Mouse (Mus musculus): ENCODE measurements around the gene Exoc4. TPM values are rescaled to one million over a fixed set of nuclear protein-coding genes. Genes with fewer than 3 reads are reported as not detected.

Gene Exoc4
- polyA plus RNA-seq, 2 experiments, result 16.8 to 24.2 TPM

DNA sequence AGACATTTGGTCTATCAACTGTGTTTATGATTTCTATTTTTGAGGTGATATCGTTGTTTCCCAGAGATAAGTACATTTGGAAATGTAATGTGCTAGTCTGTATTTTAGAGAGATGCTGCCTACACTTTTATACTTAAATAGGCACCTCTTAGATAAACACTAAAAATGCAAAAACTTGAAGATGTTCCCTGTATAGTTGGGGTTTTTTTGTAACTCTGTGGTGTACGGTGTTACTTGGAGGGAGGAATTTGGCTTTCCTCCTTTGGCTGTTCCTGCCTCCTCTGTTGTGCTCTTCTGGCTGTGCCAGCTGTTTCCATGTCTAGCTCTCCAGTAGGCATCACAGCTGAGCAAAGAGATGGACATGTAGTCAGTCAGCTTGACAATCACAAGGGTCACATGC, 638.1 kb downstream of the Exoc4 start:
- Histone ChIP-seq H3K27me3 (ENCODE audit: control insufficient read depth, insufficient read depth, low read length) (no peaks in the 10 kb centered on the region), H3K27ac (replicated peaks; ENCODE audit: low read depth, low read length) (no peak overlapping the region), H3K4me1 (ENCODE audit: control insufficient read depth, insufficient read depth, low read length) (peaks cover 4% of the 10 kb centered on the region; the same call in 1 of the 2 replicates), H3K9ac (ENCODE audit: low read depth, low read length, severe bottlenecking) (no peak overlapping the region), H3K4me2 (replicated peaks; ENCODE audit: low read depth, low read length, severe bottlenecking) (no peak overlapping the region), H3K4me3 (replicated peaks; ENCODE audit: low read length) (no peak overlapping the region), H3K9me3 (ENCODE audit: control insufficient read depth, low read length) (no peaks in the 10 kb centered on the region), H3K36me3 (ENCODE audit: control insufficient read depth, insufficient read depth, low read length) (no peaks in the 10 kb centered on the region)
- 89% methylated on average over 2 of the region's 2 CpGs for WGBS
- DNase-seq (ENCODE audit: low spot score) (no peak), ATAC-seq (ENCODE audit: low FRiP score, low read depth) (no peak)
- no peak for TF ChIP-seq POLR2A (IDR thresholded peaks at IDR 0.05; ENCODE audit: borderline replicate concordance, extremely low read depth, insufficient read depth, insufficient read length)

GRCm38 (mm10) chr6:33890926-33891325, 642.0 kb downstream of the Exoc4 start:
- ATAC-seq (ENCODE audit: low FRiP score, low read depth) (no peak), DNase-seq (ENCODE audit: low spot score) (no peak)
- Histone ChIP-seq H3K4me3 (replicated peaks; ENCODE audit: low read length) (no peak overlapping the region), H3K4me1 (ENCODE audit: control insufficient read depth, insufficient read depth, low read length) (no peaks in the 10 kb centered on the region), H3K27me3 (ENCODE audit: control insufficient read depth, insufficient read depth, low read length) (no peaks in the 10 kb centered on the region), H3K36me3 (ENCODE audit: control insufficient read depth, insufficient read depth, low read length) (no peaks in the 10 kb centered on the region), H3K4me2 (replicated peaks; ENCODE audit: low read depth, low read length, severe bottlenecking) (no peak overlapping the region), H3K27ac (replicated peaks; ENCODE audit: low read depth, low read length) (no peak overlapping the region), H3K9me3 (ENCODE audit: control insufficient read depth, low read length) (no peaks in the 10 kb centered on the region), H3K9ac (ENCODE audit: low read depth, low read length, severe bottlenecking) (no peak overlapping the region)
- no peak for TF ChIP-seq POLR2A (IDR thresholded peaks at IDR 0.05; ENCODE audit: borderline replicate concordance, extremely low read depth, insufficient read depth, insufficient read length)
- 62% methylated on average over 1 of the region's 1 CpGs for WGBS

- 47% methylated on average over 2 of the region's 2 CpGs for WGBS
- no peak overlapping the region for H3K9ac ChIP-seq (ENCODE audit: low read depth, low read length, severe bottlenecking)
- DNase-seq (ENCODE audit: low spot score), result no peak
Observed at GRCm38 (mm10) chr6:33892142-33892541, 643.3 kb downstream of the Exoc4 start.

GRCm38 (mm10) chr6:33899973-33900372, 651.1 kb downstream of the Exoc4 start:
- H3K27ac ChIP-seq (replicated peaks; ENCODE audit: low read depth, low read length), result no peak overlapping the region
- no peaks in the 10 kb centered on the region for H3K4me1 ChIP-seq (ENCODE audit: control insufficient read depth, insufficient read depth, low read length)
- no peaks in the 10 kb centered on the region for H3K27me3 ChIP-seq (ENCODE audit: control insufficient read depth, insufficient read depth, low read length)
- DNase-seq (ENCODE audit: low spot score) (no peak), ATAC-seq (ENCODE audit: low FRiP score, low read depth) (no peak)
- TF ChIP-seq POLR2A (IDR thresholded peaks at IDR 0.05; ENCODE audit: borderline replicate concordance, extremely low read depth, insufficient read depth, insufficient read length), result no peak
- 83% methylated on average over 5 of the region's 5 CpGs for WGBS
- no peak overlapping the region for H3K9ac ChIP-seq (ENCODE audit: low read depth, low read length, severe bottlenecking)
- H3K4me2 ChIP-seq (replicated peaks; ENCODE audit: low read depth, low read length, severe bottlenecking), result no peak overlapping the region
- no peak overlapping the region for H3K4me3 ChIP-seq (replicated peaks; ENCODE audit: low read length)
- no peaks in the 10 kb centered on the region for H3K36me3 ChIP-seq (ENCODE audit: control insufficient read depth, insufficient read depth, low read length)
- no peaks in the 10 kb centered on the region for H3K9me3 ChIP-seq (ENCODE audit: control insufficient read depth, low read length)

More at GRCm38 (mm10) chr6:33892142-33892541, 643.3 kb downstream of the Exoc4 start:
- no peak overlapping the region for H3K4me3 ChIP-seq (replicated peaks; ENCODE audit: low read length)
- no peaks in the 10 kb centered on the region for H3K36me3 ChIP-seq (ENCODE audit: control insufficient read depth, insufficient read depth, low read length)
- H3K9me3 ChIP-seq (ENCODE audit: control insufficient read depth, low read length), result no peaks in the 10 kb centered on the region
- no peak for TF ChIP-seq POLR2A (IDR thresholded peaks at IDR 0.05; ENCODE audit: borderline replicate concordance, extremely low read depth, insufficient read depth, insufficient read length)
- no peak for ATAC-seq (ENCODE audit: low FRiP score, low read depth)
- H3K27ac ChIP-seq (replicated peaks; ENCODE audit: low read depth, low read length), result no peak overlapping the region
- no peaks in the 10 kb centered on the region for H3K4me1 ChIP-seq (ENCODE audit: control insufficient read depth, insufficient read depth, low read length)
- H3K4me2 ChIP-seq (replicated peaks; ENCODE audit: low read depth, low read length, severe bottlenecking), result no peak overlapping the region
- H3K27me3 ChIP-seq (ENCODE audit: control insufficient read depth, insufficient read depth, low read length), result no peaks in the 10 kb centered on the region

- Histone ChIP-seq H3K4me1 (ENCODE audit: control insufficient read depth, insufficient read depth, low read length) (no peaks in the 10 kb centered on the region), H3K9me3 (ENCODE audit: control insufficient read depth, low read length) (no peaks in the 10 kb centered on the region), H3K36me3 (ENCODE audit: control insufficient read depth, insufficient read depth, low read length) (no peaks in the 10 kb centered on the region), H3K27me3 (ENCODE audit: control insufficient read depth, insufficient read depth, low read length) (no peaks in the 10 kb centered on the region), H3K27ac (replicated peaks; ENCODE audit: low read depth, low read length) (no peak overlapping the region), H3K4me3 (replicated peaks; ENCODE audit: low read length) (no peak overlapping the region), H3K9ac (ENCODE audit: low read depth, low read length, severe bottlenecking) (no peak overlapping the region), H3K4me2 (replicated peaks; ENCODE audit: low read depth, low read length, severe bottlenecking) (no peak overlapping the region)
- TF ChIP-seq POLR2A (IDR thresholded peaks at IDR 0.05; ENCODE audit: borderline replicate concordance, extremely low read depth, insufficient read depth, insufficient read length), result no peak
- WGBS, result 79% methylated on average over 4 of the region's 4 CpGs
- no peak for ATAC-seq (ENCODE audit: low FRiP score, low read depth)
- DNase-seq (ENCODE audit: low spot score), result no peak
Observed at GRCm38 (mm10) chr6:33900615-33901014, 651.7 kb downstream of the Exoc4 start.

DNA sequence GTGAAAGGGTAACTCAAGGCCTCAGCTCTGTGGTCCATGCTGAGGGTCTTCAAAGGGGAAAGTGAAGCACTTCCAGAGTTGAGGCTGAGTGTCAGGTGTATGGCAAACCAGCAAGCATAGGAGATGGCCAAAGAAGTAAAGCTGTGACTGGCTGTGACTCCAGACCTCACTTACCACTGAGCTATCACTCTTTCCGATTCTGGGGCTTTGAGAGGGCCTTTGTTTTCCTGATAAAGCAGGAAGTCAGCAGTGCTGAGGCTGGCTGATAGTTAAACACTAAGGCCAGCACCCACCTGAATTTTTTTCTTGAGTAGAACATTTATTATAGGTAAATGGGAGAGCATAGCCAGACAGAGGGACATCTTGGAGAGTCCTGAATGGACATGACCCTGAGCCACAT, 656.2 kb downstream of the Exoc4 start:
- Histone ChIP-seq H3K36me3 (ENCODE audit: control insufficient read depth, insufficient read depth, low read length) (no peaks in the 10 kb centered on the region), H3K4me2 (replicated peaks; ENCODE audit: low read depth, low read length, severe bottlenecking) (no peak overlapping the region), H3K4me3 (replicated peaks; ENCODE audit: low read length) (no peak overlapping the region), H3K27me3 (ENCODE audit: control insufficient read depth, insufficient read depth, low read length) (no peaks in the 10 kb centered on the region), H3K27ac (replicated peaks; ENCODE audit: low read depth, low read length) (no peak overlapping the region), H3K9me3 (ENCODE audit: control insufficient read depth, low read length) (no peaks in the 10 kb centered on the region), H3K9ac (ENCODE audit: low read depth, low read length, severe bottlenecking) (no peak overlapping the region), H3K4me1 (ENCODE audit: control insufficient read depth, insufficient read depth, low read length) (no peaks in the 10 kb centered on the region)
- no peak for DNase-seq (ENCODE audit: low spot score)
- 89% methylated on average over 1 of the region's 1 CpGs for WGBS
- no peak for ATAC-seq (ENCODE audit: low FRiP score, low read depth)
- TF ChIP-seq POLR2A (IDR thresholded peaks at IDR 0.05; ENCODE audit: borderline replicate concordance, extremely low read depth, insufficient read depth, insufficient read length), result no peak

All from limb, embryonic 14.5 days (tissue).